Mouse (Mus musculus) thymus, adult 2 months (tissue): Measurements from ENCODE around the gene Gbe1. TPM values are rescaled to one million over a fixed set of nuclear protein-coding genes. Genes with fewer than 3 reads are reported as not detected.

Experiments
- DNase-seq: peaks from one replicate; pipeline ENCODE4 v3.0.0; 2021
- H3K27ac ChIP-seq: fragments of 200-500 bp; 2 replicates; pipeline ENCODE4 v1.5.1; 2012; ENCODE audit warnings: low read length, control low read depth; ENCODE audit not compliant: control insufficient read depth, insufficient read depth
- H3K27me3 ChIP-seq: fragments of 200-500 bp; 2 replicates; pipeline ENCODE4 v1.6.1; 2012; ENCODE audit warnings: mild to moderate bottlenecking, low read length, moderate library complexity, mixed read lengths; ENCODE audit not compliant: control insufficient read depth, insufficient read depth
- H3K36me3 ChIP-seq: fragments of 200-500 bp; 2 replicates; pipeline ENCODE4 v1.6.1; 2012; ENCODE audit warnings: mild to moderate bottlenecking, low read length, moderate library complexity; ENCODE audit not compliant: control insufficient read depth, insufficient read depth
- H3K4me1 ChIP-seq: fragments of 200-500 bp; replicated peaks from 2 replicates; pipeline ENCODE4 v1.6.1; 2012; ENCODE audit warnings: low read length; ENCODE audit not compliant: control insufficient read depth, insufficient read depth
- H3K4me3 ChIP-seq: fragments of 200-500 bp; 2 replicates; pipeline ENCODE4 v1.5.1; 2012; ENCODE audit warnings: mild to moderate bottlenecking, low read length, control low read depth, moderate library complexity; ENCODE audit not compliant: control insufficient read depth, insufficient read depth
- CTCF ChIP-seq: fragments of 200-500 bp; IDR thresholded peaks from 2 replicates; pipeline ENCODE4 v1.5.1; 2012; ENCODE audit warnings: mild to moderate bottlenecking, control low read depth, low read length, moderate library complexity, borderline replicate concordance; ENCODE audit not compliant: control insufficient read depth, poor library complexity, insufficient read depth; ENCODE audit errors: extremely low read depth
- POLR2A ChIP-seq: fragments of 200-500 bp; IDR thresholded peaks from 2 replicates; pipeline ENCODE4 v1.6.1; 2012; ENCODE audit warnings: mild to moderate bottlenecking, low read length, control low read depth, moderate library complexity; ENCODE audit not compliant: control insufficient read depth, poor library complexity, insufficient read depth; ENCODE audit errors: extremely low read depth
- WGBS: fragments of 180-500 bp; shearing (Covaris S2); methylation state at CpG from one replicate; pipeline ENCODE4 v1.1.7; 2018; 5-methylcytosine and 5-hydroxymethylcytosine counted together
- polyA plus RNA-seq: library from polyadenylated mRNA; depleted of rRNA; stranded (reverse); fragments of >200 nt; gene quantifications from 2 replicates; pipeline ENCODE4 v1.2.3, GENCODE M21; 2012

Gene Gbe1
- polyA plus RNA-seq, 1 experiment = 7.9 TPM

DNA sequence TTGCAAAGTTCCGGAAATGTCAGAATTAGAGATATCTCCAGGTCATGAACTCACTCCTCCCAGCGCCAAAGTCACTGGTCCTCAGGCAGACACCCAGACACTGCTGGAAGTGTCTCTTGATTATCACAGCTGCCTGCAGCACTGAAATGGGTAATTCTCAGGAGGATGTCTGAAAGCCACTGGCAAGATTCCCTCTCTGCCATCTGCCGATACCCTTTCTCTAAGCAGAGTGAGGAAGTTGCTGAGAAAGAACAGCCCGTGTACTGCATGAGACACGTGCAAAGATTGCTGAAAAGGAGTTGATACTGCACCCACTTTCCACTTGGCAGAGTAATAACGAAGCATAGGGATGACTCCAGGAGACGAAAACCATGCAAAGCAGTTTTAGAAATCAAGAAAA, 272.2 kb downstream of the Gbe1 start:
- Histone ChIP-seq H3K4me1 (no peaks in the 10 kb centered on the region), H3K27me3 (no peaks in the 10 kb centered on the region), H3K27ac (no peak overlapping the region), H3K36me3 (no peaks in the 10 kb centered on the region), H3K4me3 (no peak overlapping the region)
- TF ChIP-seq CTCF (no peak), POLR2A (no peak)
- WGBS = no CpG with 5 or more reads among the region's 7 CpGs
- DNase-seq = no peak

GRCm38 (mm10) chr16:70602326-70602725, 288.6 kb downstream of the Gbe1 start:
- no peak overlapping the region for H3K4me3 ChIP-seq
- H3K27ac ChIP-seq = no peak overlapping the region
- TF ChIP-seq CTCF = no peak
- no peak for TF ChIP-seq POLR2A
- H3K27me3 ChIP-seq = no peaks in the 10 kb centered on the region
- 91% methylated on average over 3 of the region's 3 CpGs for WGBS
- no peak for DNase-seq
- no peaks in the 10 kb centered on the region for H3K4me1 ChIP-seq
- no peaks in the 10 kb centered on the region for H3K36me3 ChIP-seq

- H3K4me1 ChIP-seq = no peaks in the 10 kb centered on the region
- no peak for TF ChIP-seq CTCF
- no peak for TF ChIP-seq POLR2A
- no peak overlapping the region for H3K27ac ChIP-seq
- no peak overlapping the region for H3K4me3 ChIP-seq
- no peaks in the 10 kb centered on the region for H3K27me3 ChIP-seq
- 81% methylated on average over 2 of the region's 2 CpGs for WGBS
- H3K36me3 ChIP-seq = no peaks in the 10 kb centered on the region
- no peak for DNase-seq
Observed at GRCm38 (mm10) chr16:70608358-70608757, 294.6 kb downstream of the Gbe1 start.

DNA sequence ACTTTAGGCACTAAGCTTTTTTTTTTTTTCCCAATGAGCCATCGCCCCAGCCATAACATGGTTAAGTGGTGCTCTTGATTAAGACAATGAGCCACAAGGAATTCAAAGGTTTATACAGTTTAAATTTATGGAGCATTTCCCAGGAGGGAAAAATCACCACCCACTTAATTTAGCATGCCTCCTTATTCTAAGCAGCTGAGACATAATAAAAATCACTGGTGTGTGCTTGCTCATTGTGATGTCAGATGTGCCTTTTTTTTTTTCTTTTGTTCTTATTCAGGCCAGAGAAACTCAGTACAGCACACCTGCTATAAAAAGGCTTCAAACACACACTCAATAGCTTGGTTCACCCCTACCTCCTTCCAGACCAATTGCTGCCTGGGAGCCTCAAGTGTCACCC, 303.9 kb downstream of the Gbe1 start:
- Histone ChIP-seq H3K4me1 (no peaks in the 10 kb centered on the region), H3K4me3 (no peak overlapping the region), H3K36me3 (no peaks in the 10 kb centered on the region), H3K27me3 (no peaks in the 10 kb centered on the region), H3K27ac (no peak overlapping the region)
- DNase-seq = no peak
- 88% methylated on average over 1 of the region's 1 CpGs for WGBS
- TF ChIP-seq POLR2A = no peak
- no peak for TF ChIP-seq CTCF

GRCm38 (mm10) chr16:70618168-70618567, 304.4 kb downstream of the Gbe1 start:
- TF ChIP-seq CTCF = no peak
- TF ChIP-seq POLR2A = no peak
- H3K4me3 ChIP-seq = no peak overlapping the region
- no peaks in the 10 kb centered on the region for H3K4me1 ChIP-seq
- DNase-seq = no peak
- H3K27me3 ChIP-seq = no peaks in the 10 kb centered on the region
- 89% methylated on average over 3 of the region's 3 CpGs for WGBS
- H3K27ac ChIP-seq = no peak overlapping the region
- H3K36me3 ChIP-seq = no peaks in the 10 kb centered on the region
